Mouse (Mus musculus): ENCODE measurements around the gene Ctsll3. TPM values are rescaled to one million over a fixed set of nuclear protein-coding genes. Genes with fewer than 3 reads are reported as not detected.
A peak's percentile ranks its signal among the peaks of the same experiment; 100 is the strongest.

The Ctsll3 gene
- total RNA-seq (2018; cell fraction: chromatin; rRNA removed) = not detected
- not detected for total RNA-seq (2018; cell fraction: cytosol; rRNA removed)
- total RNA-seq (2018; cell fraction: nucleus; rRNA removed) = not detected
- not detected in 3 replicates for polyA plus RNA-seq (2018)

DNA sequence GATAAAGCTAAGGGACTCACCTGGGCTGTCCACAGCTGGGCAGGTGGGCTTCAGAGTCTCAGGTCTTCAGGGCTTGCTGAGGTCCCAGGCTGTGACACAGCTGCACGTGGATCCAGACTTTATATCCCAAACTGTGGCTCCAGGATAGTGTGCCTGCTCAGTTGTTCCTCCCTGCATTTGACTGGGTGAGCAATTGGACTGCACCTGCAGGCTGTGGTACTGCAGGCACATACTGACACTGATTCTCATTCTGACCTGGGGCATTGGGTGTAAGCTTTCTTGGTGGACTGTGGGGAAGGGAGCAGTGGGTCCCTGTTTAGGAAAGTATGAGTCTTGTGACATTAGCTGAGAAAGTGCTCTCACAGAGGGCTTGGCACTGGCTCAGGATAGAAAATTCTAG lies at the start of gene Ctsll3:
Gene Ctsll3 (minus strand): TSS at position 101 of the 400 bp plus-strand sequence.
- no peaks in the 10 kb centered on the region for H3K36me3 ChIP-seq (ENCODE audit: inconsistent target)
- H3K79me2 ChIP-seq (ENCODE audit: inconsistent target) = no peaks in the 10 kb centered on the region
- WGBS (ENCODE audit: missing documents) = 73% methylated on average over 1 of the region's 1 CpGs
- H3K27ac ChIP-seq = no peak within 1 kb of the TSS
- no peak within 1 kb of the TSS for H3K4me3 ChIP-seq (ENCODE audit: inconsistent target)

DNA sequence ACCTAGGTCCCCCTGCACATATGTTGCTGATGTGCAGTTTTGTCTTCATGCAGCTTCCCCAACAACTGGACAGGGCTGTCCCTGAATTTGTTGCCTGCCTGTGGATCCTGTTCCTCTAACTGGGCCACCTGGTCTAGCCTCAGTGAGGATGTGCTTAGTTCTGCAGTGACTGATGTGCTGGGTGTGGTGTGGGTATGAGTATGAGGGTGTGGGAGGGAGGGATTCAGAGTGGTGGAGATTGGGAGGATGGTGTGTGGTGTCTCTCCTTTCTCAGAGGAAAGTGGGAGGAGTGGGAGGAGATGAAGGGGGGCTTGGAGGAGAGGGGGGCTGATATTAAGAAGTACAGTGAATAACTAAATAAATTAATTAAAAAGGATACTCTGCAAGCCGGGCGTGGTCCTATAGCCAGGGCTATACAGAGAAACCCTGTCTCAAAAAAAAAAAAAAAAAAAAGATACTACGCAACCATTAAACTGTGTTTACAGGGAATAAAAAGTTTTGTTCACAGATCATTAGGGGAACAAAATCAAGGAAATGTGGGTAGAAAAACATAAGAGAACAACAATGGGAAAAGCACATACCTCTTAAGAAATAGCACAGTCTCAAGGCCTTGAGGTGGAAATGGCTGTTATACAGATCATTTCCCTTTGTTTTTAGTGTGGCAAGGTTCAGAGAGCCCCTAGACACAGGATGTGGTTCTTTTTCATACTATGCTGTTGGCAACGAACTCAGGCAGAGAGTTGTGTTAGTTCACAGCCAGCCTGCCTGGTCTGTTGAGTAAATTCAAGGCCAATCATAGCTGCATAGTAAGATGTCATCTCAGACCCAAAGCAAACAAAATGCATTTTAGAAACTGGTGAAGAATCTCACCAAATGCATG lies 45.8 kb upstream of the Ctsll3 start:
- Histone ChIP-seq H3K79me2 (ENCODE audit: inconsistent target) (no peaks in the 10 kb centered on the region), H3K27ac (no peak overlapping the region), H3K36me3 (ENCODE audit: inconsistent target) (no peaks in the 10 kb centered on the region), H3K4me3 (ENCODE audit: inconsistent target) (no peak overlapping the region)
- 63% methylated on average over 3 of the region's 4 CpGs for WGBS (ENCODE audit: missing documents)

DNA sequence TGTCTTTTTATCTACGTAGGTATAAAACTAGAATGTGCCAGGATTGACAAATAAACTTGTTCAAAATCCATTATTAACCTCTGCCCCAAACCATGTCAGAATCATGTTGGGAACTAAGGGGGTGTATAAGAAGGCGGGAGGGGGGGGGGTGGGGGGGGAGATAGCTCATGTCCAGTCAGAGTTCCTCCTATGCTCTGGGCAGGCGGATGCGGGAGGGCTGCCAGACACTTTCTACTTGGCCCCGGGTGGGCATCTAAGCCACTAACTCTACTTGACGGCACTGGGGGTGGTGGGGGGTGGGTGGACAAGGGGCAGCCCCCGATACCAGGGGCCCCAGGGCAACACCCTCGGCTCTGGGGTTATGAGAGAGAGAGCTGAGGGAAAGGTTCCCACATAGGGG lies 40.5 kb upstream of the Ctsll3 start:
- no peaks in the 10 kb centered on the region for H3K79me2 ChIP-seq (ENCODE audit: inconsistent target)
- H3K4me3 ChIP-seq (ENCODE audit: inconsistent target) = no peak overlapping the region
- WGBS (ENCODE audit: missing documents) = 86% methylated on average over 3 of the region's 8 CpGs

DNA sequence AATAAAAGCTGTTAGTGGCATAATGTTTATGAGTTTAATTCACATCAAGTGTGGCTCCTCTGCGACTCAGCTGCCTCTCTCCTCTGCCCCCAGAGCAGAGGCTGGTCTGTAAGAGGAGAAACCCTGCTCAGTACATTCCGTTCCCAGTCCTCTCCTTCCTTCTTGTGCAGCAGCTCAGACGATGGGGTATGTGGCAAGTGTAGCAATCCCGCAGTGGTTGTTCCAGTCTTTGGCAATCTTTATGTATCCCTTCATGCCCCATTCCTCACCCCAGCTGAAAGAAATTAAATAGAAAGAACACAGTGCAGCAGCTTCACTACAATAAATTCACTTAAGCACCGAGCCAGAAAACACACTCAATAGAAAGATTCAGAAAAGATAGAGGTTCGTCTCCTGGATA lies 40.1 kb upstream of the Ctsll3 start:
- WGBS (ENCODE audit: missing documents) = 87% methylated on average over 5 of the region's 6 CpGs
- no peak overlapping the region for H3K4me3 ChIP-seq (ENCODE audit: inconsistent target)
- no peak overlapping the region for H3K27ac ChIP-seq
- no peaks in the 10 kb centered on the region for H3K36me3 ChIP-seq (ENCODE audit: inconsistent target)
- no peaks in the 10 kb centered on the region for H3K79me2 ChIP-seq (ENCODE audit: inconsistent target)

More for the DNA sequence above, 40.5 kb upstream of the Ctsll3 start:
- H3K36me3 ChIP-seq (ENCODE audit: inconsistent target) = no peaks in the 10 kb centered on the region
- H3K27ac ChIP-seq = no peak overlapping the region

DNA sequence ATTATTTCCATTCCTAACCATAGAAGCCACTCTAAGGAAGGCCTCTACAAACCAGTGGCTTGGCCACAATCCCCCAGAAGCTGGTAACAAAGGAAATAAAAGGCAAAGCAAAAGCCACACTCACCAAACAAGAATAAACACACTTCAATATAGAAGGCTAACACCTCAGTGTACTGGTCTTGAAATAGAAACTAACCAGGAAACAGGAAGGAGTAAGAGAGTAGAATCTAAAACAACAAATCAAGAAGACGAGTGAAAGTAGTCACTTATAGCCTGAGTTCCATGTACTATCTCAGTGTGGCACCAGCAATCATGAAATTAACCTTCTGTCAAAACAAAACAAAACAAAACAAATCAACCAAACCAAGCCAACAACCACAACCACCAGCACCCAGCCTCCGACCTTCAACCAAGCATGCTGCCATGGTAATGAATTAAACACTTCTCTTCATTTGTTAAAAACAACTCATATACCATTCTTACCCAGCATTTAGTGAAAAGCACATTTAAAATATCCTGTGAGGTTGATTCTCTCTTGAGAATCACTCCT lies 36.8 kb upstream of the Ctsll3 start:
- WGBS (ENCODE audit: missing documents) = 70% methylated on average over 2 of the region's 2 CpGs

DNA sequence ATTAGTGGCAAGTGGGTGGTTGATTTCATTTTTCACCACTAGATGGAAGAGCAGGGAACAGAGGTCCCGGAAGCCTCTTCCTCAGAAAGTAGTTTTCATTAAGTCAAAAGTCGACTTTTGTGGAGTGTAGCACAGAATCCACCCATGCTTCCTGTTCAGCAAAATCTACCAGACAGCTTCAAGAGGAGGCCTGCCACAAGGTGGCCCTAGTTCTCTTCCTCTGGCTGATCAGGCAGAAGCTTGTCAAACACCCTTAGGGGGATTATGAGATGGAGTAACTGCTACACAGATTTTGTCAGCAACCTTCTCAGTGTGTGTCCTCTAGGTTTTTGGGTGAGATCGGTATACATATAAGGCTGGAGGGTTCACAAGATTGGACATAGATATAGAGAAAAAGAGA lies 23.4 kb upstream of the Ctsll3 start:
- Histone ChIP-seq H3K79me2 (ENCODE audit: inconsistent target) (no peaks in the 10 kb centered on the region), H3K27ac (no peak overlapping the region), H3K36me3 (ENCODE audit: inconsistent target) (no peaks in the 10 kb centered on the region), H3K4me3 (ENCODE audit: inconsistent target) (no peak overlapping the region)
- WGBS (ENCODE audit: missing documents) = 33% methylated on average over 3 of the region's 3 CpGs

More for the DNA sequence above, 36.8 kb upstream of the Ctsll3 start:
- Histone ChIP-seq H3K4me3 (ENCODE audit: inconsistent target) (no peak overlapping the region), H3K36me3 (ENCODE audit: inconsistent target) (no peaks in the 10 kb centered on the region), H3K79me2 (ENCODE audit: inconsistent target) (no peaks in the 10 kb centered on the region), H3K27ac (peak overlapping the region; percentile 62)

DNA sequence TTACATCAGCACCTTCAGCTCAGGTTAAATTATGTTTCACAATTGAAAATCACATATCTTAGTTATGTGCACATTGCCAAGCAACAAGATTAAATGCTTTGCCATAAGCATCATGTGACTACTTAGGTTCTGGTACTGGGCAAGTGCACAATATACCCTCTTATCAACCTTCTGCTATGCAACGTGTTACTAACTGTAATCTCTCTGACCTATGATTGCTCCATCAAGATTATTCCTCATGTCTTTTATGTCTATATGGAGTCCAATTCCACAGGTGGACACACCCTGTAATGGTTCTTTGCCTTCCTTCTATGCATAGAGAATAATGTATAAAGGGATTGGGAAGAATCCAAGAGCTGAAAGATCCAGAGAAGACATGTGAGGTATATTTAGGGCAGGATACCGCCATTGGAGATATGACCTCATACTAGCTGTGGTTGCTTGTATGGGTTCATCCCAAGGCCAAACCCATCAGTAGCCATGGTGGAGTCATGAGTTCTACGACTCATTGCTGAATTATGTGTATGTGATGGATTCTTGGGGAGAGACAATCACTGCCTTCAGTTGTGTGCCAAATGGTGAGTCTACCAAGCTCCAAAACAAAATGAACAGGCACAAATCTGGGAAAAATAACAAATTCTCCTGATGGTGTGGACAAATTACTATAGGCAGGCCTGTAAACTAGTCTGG lies 18.0 kb upstream of the Ctsll3 start:
- no peak overlapping the region for H3K4me3 ChIP-seq (ENCODE audit: inconsistent target)
- 88% methylated on average over 3 of the region's 3 CpGs for WGBS (ENCODE audit: missing documents)
- no peaks in the 10 kb centered on the region for H3K36me3 ChIP-seq (ENCODE audit: inconsistent target)
- no peaks in the 10 kb centered on the region for H3K79me2 ChIP-seq (ENCODE audit: inconsistent target)
- H3K27ac ChIP-seq = no peak overlapping the region

DNA sequence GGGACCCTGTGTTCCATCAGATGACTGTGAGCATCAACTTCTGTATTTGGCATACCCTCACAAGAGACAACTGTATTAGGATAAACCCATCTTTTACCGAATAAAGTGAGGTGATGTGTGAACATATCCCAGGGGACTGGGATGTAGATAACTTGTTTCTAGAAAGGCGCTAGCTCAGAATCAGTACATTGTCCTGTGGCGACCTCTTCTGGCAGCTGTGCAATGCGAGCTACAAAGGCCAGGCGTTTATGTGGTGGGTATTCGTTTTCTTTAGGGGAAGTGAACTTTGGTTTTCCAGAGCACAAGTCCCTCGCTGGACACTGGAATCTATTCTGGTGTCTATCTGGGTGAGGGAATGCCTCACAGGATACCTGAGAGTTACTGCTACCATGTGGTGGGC lies 16.8 kb upstream of the Ctsll3 start:
- no peaks in the 10 kb centered on the region for H3K79me2 ChIP-seq (ENCODE audit: inconsistent target)
- no peak overlapping the region for H3K4me3 ChIP-seq (ENCODE audit: inconsistent target)
- H3K36me3 ChIP-seq (ENCODE audit: inconsistent target) = no peaks in the 10 kb centered on the region
- no peak overlapping the region for H3K27ac ChIP-seq
- 7% methylated on average over 7 of the region's 7 CpGs for WGBS (ENCODE audit: missing documents)

DNA sequence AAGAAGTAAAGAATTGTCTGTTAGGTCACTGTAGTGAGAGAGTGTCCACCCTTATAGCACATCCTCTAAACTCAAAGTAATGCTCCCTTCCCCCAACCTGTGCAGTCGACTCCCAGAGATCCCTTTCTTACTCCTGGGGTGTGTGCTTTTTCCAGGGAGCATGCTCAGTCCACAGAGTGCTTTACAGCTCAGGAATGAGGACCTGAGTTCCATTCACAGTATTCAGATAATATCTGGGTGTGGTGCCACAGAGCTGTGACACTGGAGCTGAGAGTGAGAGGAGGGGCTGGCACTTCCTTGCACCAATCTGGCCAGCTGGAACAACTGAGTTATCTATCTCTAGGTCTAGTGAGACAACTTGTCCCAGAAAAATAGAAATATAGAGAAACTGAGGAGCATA lies 11.1 kb upstream of the Ctsll3 start:
- Histone ChIP-seq H3K27ac (no peak overlapping the region), H3K36me3 (ENCODE audit: inconsistent target) (no peaks in the 10 kb centered on the region), H3K79me2 (ENCODE audit: inconsistent target) (no peaks in the 10 kb centered on the region), H3K4me3 (ENCODE audit: inconsistent target) (no peak overlapping the region)
- 40% methylated on average over 1 of the region's 1 CpGs for WGBS (ENCODE audit: missing documents)

DNA sequence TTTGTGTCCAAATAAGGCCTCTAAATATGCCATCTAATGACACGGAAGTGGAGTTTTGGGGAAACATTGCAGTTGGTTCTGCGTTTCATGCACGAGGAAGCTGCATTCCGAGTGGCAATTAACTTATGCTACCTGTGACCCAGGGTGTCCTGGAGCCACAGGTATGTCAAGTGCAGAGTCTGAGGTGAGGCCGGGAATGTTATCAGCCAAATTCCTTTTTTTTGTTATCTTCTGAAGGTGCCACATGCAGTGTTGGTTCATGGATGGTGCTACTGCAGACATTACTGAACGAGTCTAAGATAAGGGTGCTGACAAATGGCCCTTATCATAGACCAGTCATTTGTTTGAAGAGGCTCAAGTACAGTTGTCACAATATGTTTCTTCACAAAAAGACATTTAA lies 10.1 kb upstream of the Ctsll3 start:
- Histone ChIP-seq H3K79me2 (ENCODE audit: inconsistent target) (no peaks in the 10 kb centered on the region), H3K36me3 (ENCODE audit: inconsistent target) (no peaks in the 10 kb centered on the region), H3K27ac (no peak overlapping the region), H3K4me3 (ENCODE audit: inconsistent target) (no peak overlapping the region)
- 88% methylated on average over 6 of the region's 6 CpGs for WGBS (ENCODE audit: missing documents)

DNA sequence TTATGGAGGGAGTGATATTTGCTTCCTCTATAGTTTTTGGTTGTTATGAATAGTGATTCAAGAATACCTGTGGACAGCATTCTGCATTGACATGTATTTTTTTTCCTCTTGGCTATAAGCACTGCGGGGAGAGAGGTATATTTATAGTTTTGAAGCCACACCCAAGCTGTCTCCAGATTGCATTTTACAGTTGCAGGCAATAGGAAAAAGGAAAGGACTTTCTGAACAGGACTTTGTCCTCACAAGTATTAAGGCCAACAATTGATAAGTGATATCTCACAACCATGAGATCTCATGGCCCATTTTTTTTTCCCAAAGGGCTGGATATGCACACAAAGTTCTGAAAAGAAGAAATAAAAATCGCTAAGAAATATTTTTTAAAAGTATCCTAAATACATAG lies 7.0 kb upstream of the Ctsll3 start:
- Histone ChIP-seq H3K36me3 (ENCODE audit: inconsistent target) (no peaks in the 10 kb centered on the region), H3K79me2 (ENCODE audit: inconsistent target) (no peaks in the 10 kb centered on the region), H3K27ac (no peak overlapping the region), H3K4me3 (ENCODE audit: inconsistent target) (no peak overlapping the region)
- 74% methylated on average over 2 of the region's 2 CpGs for WGBS (ENCODE audit: missing documents)

DNA sequence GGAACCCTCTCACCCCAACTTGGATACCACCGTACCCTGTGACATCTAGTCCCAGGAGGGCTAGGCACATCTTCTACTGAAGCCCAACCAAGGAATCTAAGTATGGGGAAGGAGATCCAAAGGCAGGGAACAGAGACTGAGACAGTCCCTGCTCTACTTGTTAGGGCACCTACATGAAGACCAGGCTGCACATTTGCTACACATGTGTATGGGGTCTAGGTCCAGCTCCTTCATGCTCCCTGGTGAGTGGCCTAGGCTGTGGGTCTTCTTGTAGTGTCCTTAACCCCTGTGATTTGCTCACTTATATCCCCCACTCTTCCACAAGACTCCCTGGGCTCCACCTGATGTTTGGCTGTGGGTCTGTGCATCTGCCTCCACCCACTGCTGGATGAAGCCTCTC lies 13.2 kb downstream of the Ctsll3 start:
- WGBS (ENCODE audit: missing documents) = 83% methylated on average over 1 of the region's 1 CpGs
- no peaks in the 10 kb centered on the region for H3K79me2 ChIP-seq (ENCODE audit: inconsistent target)

DNA sequence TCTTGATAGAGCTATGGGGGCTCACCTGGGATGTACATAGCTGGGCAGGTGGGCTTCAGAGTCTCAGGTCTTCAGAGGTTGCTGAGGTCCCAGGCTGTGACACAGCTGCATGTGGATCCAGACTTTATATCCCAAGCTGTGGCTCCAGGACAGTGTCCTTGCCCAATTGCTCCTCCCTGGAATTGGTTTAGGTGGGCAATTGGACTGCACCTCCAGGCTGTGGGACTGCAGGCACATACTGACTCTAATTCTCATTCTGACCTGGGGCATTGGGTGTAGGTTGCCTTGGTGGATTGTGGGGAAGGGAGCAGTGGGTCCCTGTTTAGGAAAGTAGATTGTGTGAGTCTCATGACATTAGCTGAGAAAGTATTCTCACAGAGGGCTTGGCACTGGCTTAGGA lies 16.4 kb downstream of the Ctsll3 start, which contains the start of gene BC051665:
Gene BC051665 (minus strand): TSS at position 101 of the 400 bp plus-strand sequence.
- no peaks in the 10 kb centered on the region for H3K79me2 ChIP-seq (ENCODE audit: inconsistent target)
- H3K4me3 ChIP-seq (ENCODE audit: inconsistent target) = no peak within 1 kb of the TSS
- no peak within 1 kb of the TSS for H3K27ac ChIP-seq
- no peaks in the 10 kb centered on the region for H3K36me3 ChIP-seq (ENCODE audit: inconsistent target)

More for the DNA sequence above, 13.2 kb downstream of the Ctsll3 start:
- Histone ChIP-seq H3K27ac (no peak overlapping the region), H3K4me3 (ENCODE audit: inconsistent target) (no peak overlapping the region), H3K36me3 (ENCODE audit: inconsistent target) (no peaks in the 10 kb centered on the region)

DNA sequence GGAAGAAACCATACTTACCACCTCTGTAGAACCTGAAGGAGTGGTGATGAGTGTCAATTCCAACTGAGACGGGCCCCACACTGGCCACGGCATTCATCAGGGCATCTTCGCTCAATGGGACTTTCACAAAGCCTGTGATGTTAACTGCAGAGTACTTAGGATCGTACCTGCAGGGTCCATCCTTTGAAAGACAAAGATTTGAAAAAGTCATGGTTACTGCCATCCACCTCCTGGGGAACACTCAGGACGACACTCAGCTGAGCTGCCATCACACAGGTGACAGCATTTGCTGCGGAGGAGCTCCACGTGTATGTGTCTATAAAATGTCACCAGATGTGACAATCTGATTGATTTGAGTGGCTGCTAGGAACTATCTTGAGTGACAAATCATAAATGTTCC lies 19.3 kb downstream of the Ctsll3 start:
- no peaks in the 10 kb centered on the region for H3K36me3 ChIP-seq (ENCODE audit: inconsistent target)
- H3K27ac ChIP-seq = no peak overlapping the region
- H3K4me3 ChIP-seq (ENCODE audit: inconsistent target) = no peak overlapping the region
- 91% methylated on average over 7 of the region's 7 CpGs for WGBS (ENCODE audit: missing documents)
- no peaks in the 10 kb centered on the region for H3K79me2 ChIP-seq (ENCODE audit: inconsistent target)

DNA sequence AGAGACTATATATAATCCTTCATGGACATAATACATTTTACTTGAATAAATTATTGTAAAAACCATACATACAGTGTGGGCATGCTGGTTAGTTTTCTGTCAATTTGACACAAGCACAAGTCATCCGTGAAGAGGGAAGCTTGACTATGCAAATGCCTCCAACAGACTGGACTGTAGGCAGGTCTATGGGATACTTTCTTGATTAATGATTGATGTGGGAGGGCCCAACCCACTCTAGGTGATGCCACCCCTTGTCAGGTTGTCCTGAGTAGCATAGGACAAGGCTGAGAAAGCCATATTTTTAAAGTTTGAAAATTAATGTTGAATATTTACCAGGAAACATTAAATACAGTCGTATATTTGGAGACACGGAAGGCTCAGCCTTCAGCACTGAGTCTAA lies 22.1 kb downstream of the Ctsll3 start:
- H3K4me3 ChIP-seq (ENCODE audit: inconsistent target) = no peak overlapping the region
- H3K36me3 ChIP-seq (ENCODE audit: inconsistent target) = no peaks in the 10 kb centered on the region
- no peak overlapping the region for H3K27ac ChIP-seq
- 94% methylated on average over 3 of the region's 3 CpGs for WGBS (ENCODE audit: missing documents)
- H3K79me2 ChIP-seq (ENCODE audit: inconsistent target) = no peaks in the 10 kb centered on the region

Data from macrophage (primary cell).